Mouse (Mus musculus) G1E (cell line): ENCODE measurements around the gene Bace2.

Experiments
- CTCF ChIP-seq: IDR thresholded peaks from 2 replicates; pipeline ENCODE4 v1.5.1; 2012; ENCODE audit warnings: low read depth, low read length, inconsistent platforms, mixed read lengths
- GATA1 ChIP-seq: IDR thresholded peaks from 2 replicates; pipeline ENCODE4 v1.6.1; 2012; ENCODE audit warnings: borderline replicate concordance, low read length, inconsistent platforms, mixed read lengths
- POLR2AphosphoS5 ChIP-seq: IDR thresholded peaks from 2 replicates; pipeline ENCODE4 v1.6.1; 2012; ENCODE audit warnings: low read depth, low read length, inconsistent platforms; ENCODE audit not compliant: insufficient replicate concordance
- TAL1 ChIP-seq: conservative IDR thresholded peaks from 2 replicates; pipeline ENCODE4 v1.6.1; 2012; ENCODE audit warnings: low read depth, low read length, inconsistent platforms, mixed read lengths

DNA sequence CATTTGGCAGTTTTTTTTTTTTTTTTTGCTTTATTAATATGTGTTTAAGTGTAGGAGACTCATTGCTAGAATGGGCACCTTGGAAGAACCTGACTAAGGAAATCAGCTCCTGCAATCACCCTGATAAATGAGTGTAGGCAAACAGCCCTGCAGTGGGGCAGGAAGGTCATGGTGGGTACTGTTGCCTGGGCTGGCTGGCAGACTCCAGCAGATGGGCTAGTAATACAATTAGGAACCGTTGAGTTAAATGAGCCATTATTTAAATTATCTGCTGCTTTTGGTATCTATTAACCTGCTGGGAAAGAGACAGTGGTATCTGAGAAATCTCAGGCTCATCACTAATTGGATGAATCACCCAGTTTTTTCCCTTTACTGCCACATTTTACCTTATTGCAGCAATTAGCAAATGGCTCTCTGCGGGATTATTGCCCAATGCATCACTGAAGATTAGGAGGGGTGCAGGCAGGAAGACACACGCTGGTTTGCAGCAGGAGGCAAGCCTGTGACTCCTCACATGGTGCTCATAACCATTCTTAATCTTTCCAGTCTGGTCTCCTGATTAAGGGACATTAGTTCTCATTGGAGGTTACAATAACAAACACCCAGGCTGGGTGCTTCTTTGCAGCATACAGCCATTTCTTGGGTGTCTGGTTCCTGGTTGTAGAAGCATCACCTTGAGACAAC, 35.3 kb downstream of the Bace2 start:
- no peak for TF ChIP-seq CTCF
- no peak for TF ChIP-seq TAL1
- TF ChIP-seq POLR2AphosphoS5, result no peak
- TF ChIP-seq GATA1, result no peak
